Mouse (Mus musculus): ENCODE data around the gene Itgal.
"Not testable (repeated sequence)": the region's sequence is repeated elsewhere in the genome, so short reads cannot be mapped to it uniquely, and the experiment has no call there.

- not testable (repeated sequence) for TF ChIP-seq CTCF (IDR thresholded peaks at IDR 0.05; ENCODE audit: low read depth, low read length); EP300 (IDR thresholded peaks at IDR 0.05; ENCODE audit: insufficient read depth, low read depth, low read length)
Measured at GRCm38 (mm10) chr7:127250511-127250910, 45.5 kb upstream of the Itgal start.

Measured in ES-Bruce4 (cell line).